Mouse (Mus musculus): Measurements from ENCODE around the gene Npb. TPM values are rescaled to one million over a fixed set of nuclear protein-coding genes. Genes with fewer than 3 reads are reported as not detected.

Gene Npb
- polyA plus RNA-seq, 1 experiment from 2014 or later: 2.9 TPM

- Histone ChIP-seq H3K4me3 (ENCODE audit: low read depth, low read length) (peak overlapping the region; percentile 88), H3K27me3 (replicated peaks; ENCODE audit: insufficient read depth, low read length) (no peaks in the 10 kb centered on the region), H3K27ac (ENCODE audit: low read length) (peak overlapping the region; percentile 65), H3K9me3 (ENCODE audit: low read length) (no peaks in the 10 kb centered on the region), H3K36me3 (ENCODE audit: insufficient read depth, low read length) (0 out of 2 replicates have a peak, but pooled peaks cover 14% of the 10 kb centered on the region), H3K9ac (replicated peaks; ENCODE audit: low read depth) (peak overlapping the region; percentile 39; the same call in 1 of the 2 replicates), H3K4me2 (replicated peaks; ENCODE audit: low read depth, low read length) (peak overlapping the region; percentile 95), H3K4me1 (ENCODE audit: insufficient read depth, low read depth, low read length) (peaks cover 12% of the 10 kb centered on the region; the same call in 1 of the 2 replicates)
- TF ChIP-seq CTCF (IDR thresholded peaks at IDR 0.05) (no peak), EP300 (IDR thresholded peaks at IDR 0.05) (no peak)
- DNase-seq (ENCODE audit: low spot score): no peak
- WGBS: 44% methylated on average over 17 of the region's 17 CpGs
- ATAC-seq: no peak
Observed at GRCm38 (mm10) chr11:120598990-120599549, 9.2 kb upstream of the Npb start.

GRCm38 (mm10) chr11:120600716-120601115 is 7.6 kb upstream of the Npb start:
- 93% methylated on average over 3 of the region's 3 CpGs for WGBS
- no peak for DNase-seq (ENCODE audit: low spot score)
- Histone ChIP-seq H3K4me3 (ENCODE audit: low read depth, low read length) (no peak overlapping the region), H3K27me3 (replicated peaks; ENCODE audit: insufficient read depth, low read length) (no peaks in the 10 kb centered on the region), H3K9ac (replicated peaks; ENCODE audit: low read depth) (no peak overlapping the region), H3K4me2 (replicated peaks; ENCODE audit: low read depth, low read length) (no peak overlapping the region), H3K4me1 (ENCODE audit: insufficient read depth, low read depth, low read length) (peaks cover 12% of the 10 kb centered on the region; the same call in 1 of the 2 replicates), H3K9me3 (ENCODE audit: low read length) (no peaks in the 10 kb centered on the region), H3K27ac (ENCODE audit: low read length) (no peak overlapping the region), H3K36me3 (ENCODE audit: insufficient read depth, low read length) (0 out of 2 replicates have a peak, but pooled peaks cover 7% of the 10 kb centered on the region)
- TF ChIP-seq CTCF (IDR thresholded peaks at IDR 0.05): no peak
- TF ChIP-seq EP300 (IDR thresholded peaks at IDR 0.05): no peak
- ATAC-seq: no peak

GRCm38 (mm10) chr11:120603545-120603944 is 4.7 kb upstream of the Npb start:
- WGBS: 63% methylated on average over 2 of the region's 2 CpGs
- DNase-seq (ENCODE audit: low spot score): no peak

GRCm38 (mm10) chr11:120605667-120606066 is 2.6 kb upstream of the Npb start:
- Histone ChIP-seq H3K27ac (ENCODE audit: low read length) (no peak overlapping the region), H3K4me3 (ENCODE audit: low read depth, low read length) (no peak overlapping the region), H3K4me2 (replicated peaks; ENCODE audit: low read depth, low read length) (no peak overlapping the region), H3K36me3 (ENCODE audit: insufficient read depth, low read length) (0 out of 2 replicates have a peak, but pooled peaks cover 6% of the 10 kb centered on the region), H3K9me3 (ENCODE audit: low read length) (no peaks in the 10 kb centered on the region), H3K4me1 (ENCODE audit: insufficient read depth, low read depth, low read length) (peaks cover 7% of the 10 kb centered on the region; the same call in 1 of the 2 replicates), H3K9ac (replicated peaks; ENCODE audit: low read depth) (no peak overlapping the region), H3K27me3 (replicated peaks; ENCODE audit: insufficient read depth, low read length) (no peaks in the 10 kb centered on the region)
- no peak for DNase-seq (ENCODE audit: low spot score)
- ATAC-seq: no peak
- TF ChIP-seq CTCF (IDR thresholded peaks at IDR 0.05): no peak
- no peak for TF ChIP-seq EP300 (IDR thresholded peaks at IDR 0.05)
- WGBS: 91% methylated on average over 7 of the region's 7 CpGs

More at GRCm38 (mm10) chr11:120603545-120603944, 4.7 kb upstream of the Npb start:
- ATAC-seq: no peak
- H3K27me3 ChIP-seq (replicated peaks; ENCODE audit: insufficient read depth, low read length): no peaks in the 10 kb centered on the region
- H3K4me1 ChIP-seq (ENCODE audit: insufficient read depth, low read depth, low read length): peaks cover 10% of the 10 kb centered on the region; the same call in 1 of the 2 replicates
- no peak overlapping the region for H3K9ac ChIP-seq (replicated peaks; ENCODE audit: low read depth)
- TF ChIP-seq CTCF (IDR thresholded peaks at IDR 0.05): no peak
- TF ChIP-seq EP300 (IDR thresholded peaks at IDR 0.05): no peak
- H3K4me2 ChIP-seq (replicated peaks; ENCODE audit: low read depth, low read length): no peak overlapping the region
- no peak overlapping the region for H3K4me3 ChIP-seq (ENCODE audit: low read depth, low read length)
- H3K27ac ChIP-seq (ENCODE audit: low read length): no peak overlapping the region
- H3K36me3 ChIP-seq (ENCODE audit: insufficient read depth, low read length): 0 out of 2 replicates have a peak, but pooled peaks cover 6% of the 10 kb centered on the region
- H3K9me3 ChIP-seq (ENCODE audit: low read length): no peaks in the 10 kb centered on the region

- Histone ChIP-seq H3K4me1 (ENCODE audit: insufficient read depth, low read depth, low read length) (peaks cover 7% of the 10 kb centered on the region; the same call in 1 of the 2 replicates), H3K4me2 (replicated peaks; ENCODE audit: low read depth, low read length) (no peak overlapping the region), H3K9me3 (ENCODE audit: low read length) (no peaks in the 10 kb centered on the region), H3K9ac (replicated peaks; ENCODE audit: low read depth) (no peak overlapping the region), H3K4me3 (ENCODE audit: low read depth, low read length) (no peak overlapping the region), H3K36me3 (ENCODE audit: insufficient read depth, low read length) (0 out of 2 replicates have a peak, but pooled peaks cover 8% of the 10 kb centered on the region), H3K27me3 (replicated peaks; ENCODE audit: insufficient read depth, low read length) (no peaks in the 10 kb centered on the region), H3K27ac (ENCODE audit: low read length) (no peak overlapping the region)
- ATAC-seq (peak; percentile 16; the same call in 1 of the 2 replicates), DNase-seq (ENCODE audit: low spot score) (no peak)
- WGBS: 55% methylated on average over 4 of the region's 4 CpGs
- TF ChIP-seq EP300 (IDR thresholded peaks at IDR 0.05) (no peak), CTCF (IDR thresholded peaks at IDR 0.05) (no peak)
Observed at GRCm38 (mm10) chr11:120606764-120607163, 1.5 kb upstream of the Npb start.

- H3K27me3 ChIP-seq (replicated peaks; ENCODE audit: insufficient read depth, low read length): no peaks in the 10 kb centered on the region
- ATAC-seq: no peak
Observed at GRCm38 (mm10) chr11:120609250-120609649, 973 bp downstream of the Npb start.

More at GRCm38 (mm10) chr11:120609250-120609649, 973 bp downstream of the Npb start:
- Histone ChIP-seq H3K9ac (replicated peaks; ENCODE audit: low read depth) (no peak overlapping the region), H3K36me3 (ENCODE audit: insufficient read depth, low read length) (0 out of 2 replicates have a peak, but pooled peaks cover 12% of the 10 kb centered on the region), H3K9me3 (ENCODE audit: low read length) (no peaks in the 10 kb centered on the region), H3K4me3 (ENCODE audit: low read depth, low read length) (no peak overlapping the region), H3K4me1 (ENCODE audit: insufficient read depth, low read depth, low read length) (peaks cover 7% of the 10 kb centered on the region; the same call in 1 of the 2 replicates), H3K27ac (ENCODE audit: low read length) (no peak overlapping the region), H3K4me2 (replicated peaks; ENCODE audit: low read depth, low read length) (no peak overlapping the region)
- TF ChIP-seq EP300 (IDR thresholded peaks at IDR 0.05) (no peak), CTCF (IDR thresholded peaks at IDR 0.05) (no peak)
- 55% methylated on average over 8 of the region's 8 CpGs for WGBS
- no peak for DNase-seq (ENCODE audit: low spot score)

All from lung, postnatal 0 days (tissue).